Mouse (Mus musculus) right cerebral cortex, postnatal 10 days (tissue): ENCODE results near the gene Plin4.

Source experiments
- DNase-seq, 2 experiments: peaks; one replicate each; pipeline ENCODE4 v3.0.0; 2021; ENCODE audit warnings: low spot score in 2 of 2

Gene Plin4

GRCm38 (mm10) chr17:56057381-56058120 lies 52.1 kb downstream of the Plin4 start:
- DNase-seq, result no peak

- DNase-seq, result no peak
Observed at GRCm38 (mm10) chr17:56055945-56056678, 53.5 kb downstream of the Plin4 start.

- DNase-seq, result no peak
Observed at GRCm38 (mm10) chr17:56054938-56055337, 54.7 kb downstream of the Plin4 start.

- no peak for DNase-seq
Observed at GRCm38 (mm10) chr17:56051369-56051768, 58.2 kb downstream of the Plin4 start.
